ENCODE assay signal across 8 mouse cellular contexts in genomic region chr11:120183708-120184107, GRCm38 (mm10). TPM values are rescaled to one million over a fixed set of nuclear protein-coding genes. Genes with fewer than 3 reads are reported as not detected.
DNase-seq lines count a peak whose midpoint lies in the region; ATAC-seq and TF ChIP-seq lines count a peak whose summit lies in the region.

No protein-coding gene starts in this region.

- peaks cover 2% of the 10 kb centered on the region; the same call in 1 of the 2 replicates for H3K36me3 ChIP-seq in kidney, embryonic 14.5 days (ENCODE audit: control insufficient read depth, insufficient read depth, low read length)
- H3K36me3 ChIP-seq in forebrain, embryonic 15.5 days, result no peaks in the 10 kb centered on the region
- H3K36me3 ChIP-seq in midbrain, embryonic 11.5 days (ENCODE audit: control insufficient read depth, insufficient read depth, low read length), result no peaks in the 10 kb centered on the region

- 37% methylated on average over 11 of the region's 11 CpGs for WGBS in kidney, embryonic 14.5 days
- WGBS in forebrain, embryonic 15.5 days, result 32% methylated on average over 11 of the region's 11 CpGs
- WGBS in midbrain, embryonic 11.5 days, result 6% methylated on average over 11 of the region's 11 CpGs

- no peak for TF ChIP-seq POLR2A in brain, embryonic 14.5 days (IDR thresholded peaks at IDR 0.05; ENCODE audit: borderline replicate concordance, extremely low read depth, insufficient read depth, insufficient read length, poor library complexity, severe bottlenecking)

- H3K27me3 ChIP-seq in kidney, embryonic 14.5 days (ENCODE audit: control insufficient read depth, insufficient read depth, low read length), result no peaks in the 10 kb centered on the region
- no peaks in the 10 kb centered on the region for H3K27me3 ChIP-seq in forebrain, embryonic 15.5 days
- no peaks in the 10 kb centered on the region for H3K27me3 ChIP-seq in midbrain, embryonic 11.5 days (ENCODE audit: control insufficient read depth, insufficient read depth, low read length)

- no peaks in the 10 kb centered on the region for H3K9me3 ChIP-seq in kidney, embryonic 14.5 days (ENCODE audit: control insufficient read depth, low read length)
- H3K9me3 ChIP-seq in forebrain, embryonic 15.5 days, result no peaks in the 10 kb centered on the region
- H3K9me3 ChIP-seq in midbrain, embryonic 11.5 days (ENCODE audit: control insufficient read depth, low read length), result no peaks in the 10 kb centered on the region

- H3K4me2 ChIP-seq in kidney, embryonic 14.5 days (replicated peaks; ENCODE audit: low read depth, low read length), result no peak overlapping the region; the same call in 1 of the 2 replicates
- H3K4me2 ChIP-seq in forebrain, embryonic 15.5 days (replicated peaks), result 0 out of 2 replicates have a peak overlapping the region, but pooled peaks have one; percentile 81
- peak overlapping the region; percentile 99 for H3K4me2 ChIP-seq in midbrain, embryonic 11.5 days

- H3K27ac ChIP-seq in kidney, embryonic 14.5 days (ENCODE audit: low read depth, low read length), result peak overlapping the region; percentile 99
- H3K27ac ChIP-seq in forebrain, embryonic 15.5 days (replicated peaks), result no peak overlapping the region
- H3K27ac ChIP-seq in midbrain, embryonic 11.5 days (ENCODE audit: low read depth, low read length), result peak overlapping the region; percentile 98

- H3K4me3 ChIP-seq in kidney, embryonic 14.5 days (ENCODE audit: low read length), result no peak overlapping the region
- H3K4me3 ChIP-seq in forebrain, embryonic 15.5 days, result no peak overlapping the region
- H3K4me3 ChIP-seq in midbrain, embryonic 11.5 days (ENCODE audit: low read depth, low read length), result no peak overlapping the region

- H3K4me1 ChIP-seq in kidney, embryonic 14.5 days (ENCODE audit: control insufficient read depth, insufficient read depth, low read length), result peaks cover 57% of the 10 kb centered on the region
- H3K4me1 ChIP-seq in forebrain, embryonic 15.5 days, result peaks cover 37% of the 10 kb centered on the region
- peaks cover 43% of the 10 kb centered on the region for H3K4me1 ChIP-seq in midbrain, embryonic 11.5 days (ENCODE audit: control insufficient read depth, insufficient read depth, low read length)

- no peak for DNase-seq in kidney, adult 11 months
- DNase-seq in brain, embryonic 14.5 days (ENCODE audit: low read depth), result peak; percentile 40
- peak; percentile 93 for DNase-seq in midbrain, embryonic 11.5 days (ENCODE audit: low spot score, missing footprints)
- DNase-seq in T-cell, adult 2 months (ENCODE audit: low spot score), result no peak
- no peak for DNase-seq in gastrocnemius, postnatal 14 days
- DNase-seq in layer of hippocampus, adult 9-11 months, result no peak

- no peak overlapping the region; the same call in 1 of the 2 replicates for H3K9ac ChIP-seq in kidney, embryonic 14.5 days (ENCODE audit: low read depth, low read length)
- 0 out of 2 replicates have a peak overlapping the region, but pooled peaks have one; percentile 93 for H3K9ac ChIP-seq in forebrain, embryonic 15.5 days (replicated peaks)
- H3K9ac ChIP-seq in midbrain, embryonic 11.5 days (ENCODE audit: low read length), result peak overlapping the region; percentile 50

- ATAC-seq in kidney, embryonic 14.5 days (ENCODE audit: low FRiP score, low TSS enrichment), result no peak
- ATAC-seq in forebrain, embryonic 15.5 days (replicated peaks), result no peak
- no peak for ATAC-seq in midbrain, embryonic 11.5 days (ENCODE audit: low FRiP score)

- intact Hi-C loops in gastrocnemius, postnatal 14 days (cut with DNase I; ENCODE audit: low total_unique reads), result no loop called here

- no peak for TF ChIP-seq CTCF in brain, embryonic 14.5 days (IDR thresholded peaks at IDR 0.05; ENCODE audit: borderline replicate concordance, extremely low read depth, insufficient read depth, insufficient read length)

RNA-seq across cellular contexts. Expression of gene Slc38a10, which starts 32.6 kb away (rescaled TPM):
- polyA plus RNA-seq in kidney, embryonic 14.5 days (2014; fragmentation: Nextera tagmentation; extraction: Ambion mirVana), result 81.2 and 89.0 TPM in 2 replicates
- 122 and 134 TPM in 2 replicates for polyA plus RNA-seq in brain, embryonic 14.5 days (2012; rRNA removed)
- 97.7 and 98.9 TPM in 2 replicates for polyA plus RNA-seq in forebrain, embryonic 15.5 days (2015; fragmentation: Nextera tagmentation; extraction: Ambion mirVana)
- polyA plus RNA-seq in midbrain, embryonic 11.5 days (2014; fragmentation: Nextera tagmentation; extraction: Ambion mirVana), result 46.3 and 53.3 TPM in 2 replicates
- total RNA-seq in gastrocnemius, postnatal 14 days (2021), result 10 to 100 TPM; 56.1 to 60.8 TPM

RNA-seq across cellular contexts. Expression of gene Bahcc1, which starts 49.0 kb away (rescaled TPM):
- 20.3 and 27.2 TPM in 2 replicates for polyA plus RNA-seq in kidney, embryonic 14.5 days (2014; fragmentation: Nextera tagmentation; extraction: Ambion mirVana)
- 29.0 and 47.0 TPM in 2 replicates for polyA plus RNA-seq in brain, embryonic 14.5 days (2012; rRNA removed)
- polyA plus RNA-seq in forebrain, embryonic 15.5 days (2015; fragmentation: Nextera tagmentation; extraction: Ambion mirVana), result 15.4 and 16.1 TPM in 2 replicates
- 17.6 and 20.6 TPM in 2 replicates for polyA plus RNA-seq in midbrain, embryonic 11.5 days (2014; fragmentation: Nextera tagmentation; extraction: Ambion mirVana)
- total RNA-seq in gastrocnemius, postnatal 14 days (2021), result 1 to 10 TPM; 3.4 to 8.1 TPM

Comparison
In these comparisons a context has a peak if more than half of its experiments do, and no peak if none do; other contexts are left out.
1. DNase-seq: peak in brain, embryonic 14.5 days (single experiment) and midbrain, embryonic 11.5 days (single experiment); none in kidney, adult 11 months (single experiment), T-cell, adult 2 months (single experiment), gastrocnemius, postnatal 14 days (single experiment) and layer of hippocampus, adult 9-11 months (single experiment).